8 mouse cellular contexts compared by ENCODE assay signal in genomic region chr6:4746696-4747439, GRCm38 (mm10). TPM values are rescaled to one million over a fixed set of nuclear protein-coding genes. Genes with fewer than 3 reads are reported as not detected.
DNase-seq lines count a peak whose midpoint lies in the region; ATAC-seq lines count a peak whose summit lies in the region.

Sgce (minus strand) TSS chr6:4747207.
Peg10 (plus strand) TSS chr6:4747306.

- 49% methylated on average over 38 of the region's 38 CpGs for WGBS in hindbrain, embryonic 10.5 days
- 48% methylated on average over 36 of the region's 38 CpGs for WGBS in lung, embryonic 16.5 days

- peaks cover 12% of the 10 kb centered on the region for H3K4me1 ChIP-seq in hindbrain, embryonic 10.5 days (replicated peaks)
- H3K4me1 ChIP-seq in lung, embryonic 16.5 days (replicated peaks; ENCODE audit: control insufficient read depth, insufficient read depth, low read length): no peaks in the 10 kb centered on the region

- peaks cover 30% of the 10 kb centered on the region for H3K9me3 ChIP-seq in hindbrain, embryonic 10.5 days
- H3K9me3 ChIP-seq in lung, embryonic 16.5 days (ENCODE audit: control insufficient read depth, low read length): peaks cover 24% of the 10 kb centered on the region

- peak within 1 kb of the TSS; percentile 78 for H3K4me2 ChIP-seq in lung, embryonic 16.5 days (ENCODE audit: low read depth, low read length)

- H3K27ac ChIP-seq in hindbrain, embryonic 10.5 days: peak within 1 kb of the TSS; percentile 96
- peak within 1 kb of the TSS; percentile 63 for H3K27ac ChIP-seq in lung, embryonic 16.5 days (ENCODE audit: low read length)

- peak; percentile 78 for DNase-seq in ES-CJ7 (ENCODE audit: low read depth, low spot score)
- peak; percentile 77 for DNase-seq in cerebellum, adult 9-10 months
- peak; percentile 49 to 68 for DNase-seq in frontal cortex, postnatal 10 days (ENCODE audit: low spot score in 2 of 2)
- DNase-seq in hindbrain, embryonic 10.5 days (ENCODE audit: low spot score): peak; percentile 89
- peak; percentile 61 to 74 for DNase-seq in layer of hippocampus, postnatal 14 days (ENCODE audit: low spot score in 2 of 2)
- peak; percentile 69 for DNase-seq in ovary, adult 18-20 months (ENCODE audit: low spot score)
- DNase-seq in thymus, postnatal 10 days (ENCODE audit: low spot score in 2 of 2): peak; percentile 42 to 63

- no peaks in the 10 kb centered on the region for H3K27me3 ChIP-seq in hindbrain, embryonic 10.5 days (ENCODE audit: insufficient read depth, poor library complexity, severe bottlenecking)
- no peaks in the 10 kb centered on the region for H3K27me3 ChIP-seq in lung, embryonic 16.5 days (ENCODE audit: control insufficient read depth, insufficient read depth, low read depth, low read length)

- peak within 1 kb of the TSS; percentile 63 for H3K4me3 ChIP-seq in hindbrain, embryonic 10.5 days
- peak within 1 kb of the TSS; percentile 59 for H3K4me3 ChIP-seq in lung, embryonic 16.5 days (ENCODE audit: low read length)

- peak within 1 kb of the TSS; percentile 73 for H3K9ac ChIP-seq in lung, embryonic 16.5 days (ENCODE audit: low read length)

- ATAC-seq in lung, embryonic 16.5 days (ENCODE audit: low read depth): peak; percentile 59

- peaks cover 13% of the 10 kb centered on the region; the same call in 1 of the 2 replicates for H3K36me3 ChIP-seq in hindbrain, embryonic 10.5 days
- no peaks in the 10 kb centered on the region for H3K36me3 ChIP-seq in lung, embryonic 16.5 days (ENCODE audit: control insufficient read depth, insufficient read depth, low read length)

RNA-seq across cellular contexts. Expression of gene Sgce, which starts in this region (rescaled TPM):
- 60.9 and 65.9 TPM in 2 replicates for polyA plus RNA-seq in hindbrain, embryonic 10.5 days (2016; fragmentation: Nextera tagmentation; extraction: Ambion mirVana)
- total RNA-seq in layer of hippocampus, postnatal 14 days (2021): 10 to 100 TPM; 28.7 to 31.3 TPM
- 75.6 and 78.0 TPM in 2 replicates for polyA plus RNA-seq in lung, embryonic 16.5 days (2015; fragmentation: Nextera tagmentation; extraction: Ambion mirVana)

RNA-seq across cellular contexts. Expression of gene Peg10, which starts in this region (rescaled TPM):
- 9.3 and 12.3 TPM in 2 replicates for polyA plus RNA-seq in hindbrain, embryonic 10.5 days (2016; fragmentation: Nextera tagmentation; extraction: Ambion mirVana)
- total RNA-seq in layer of hippocampus, postnatal 14 days (2021): 1 to 10 TPM; 7.0 to 7.9 TPM
- polyA plus RNA-seq in lung, embryonic 16.5 days (2015; fragmentation: Nextera tagmentation; extraction: Ambion mirVana): 1.6 and 1.9 TPM in 2 replicates

Comparison
In these comparisons a context has a peak if more than half of its experiments do, and no peak if none do; other contexts are left out.
1. Peak in every context shown above with its lines: DNase-seq, ATAC-seq, H3K4me3 ChIP-seq and H3K27ac ChIP-seq.